Mouse (Mus musculus) small intestine, adult 10 weeks (tissue): ENCODE results near the gene Iqcf1. TPM values are rescaled to one million over a fixed set of nuclear protein-coding genes. Genes with fewer than 3 reads are reported as not detected.

Experiments
- polyA plus RNA-seq: library from polyadenylated mRNA; stranded (reverse); fragments of 350-450 nt; fragmentation: Illumina TruSeq; extraction: RNeasy Lipid Tissue Mini Kit (QIAGEN cat#74804); gene quantifications from one replicate; pipeline ENCODE4 v1.2.3, GENCODE M21; 2014; ENCODE audit warnings: low replicate concordance

Iqcf1 gene
- not detected for polyA plus RNA-seq

GRCm38 (mm10) chr9:106499667-106500066 is at the start of gene Iqcf1:
Gene Iqcf1, plus strand, starts transcription at chr9:106499967.

GRCm38 (mm10) chr9:106453271-106454070 is 46.3 kb upstream of the Iqcf1 start, which contains the start of gene Pcbp4:
Gene Pcbp4, plus strand, starts transcription at chr9:106453291.

GRCm38 (mm10) chr9:106465571-106466200 is 34.1 kb upstream of the Iqcf1 start, which contains the start of gene Gpr62:
Gene Gpr62, minus strand, starts transcription at chr9:106465938.

GRCm38 (mm10) chr9:106475663-106476001 is 24.1 kb upstream of the Iqcf1 start, which contains the start of gene Rrp9:
Gene Rrp9, plus strand, starts transcription at chr9:106475963.

GRCm38 (mm10) chr9:106476924-106477484 is 22.8 kb upstream of the Iqcf1 start, which contains the start of gene Parp3:
Gene Parp3, minus strand, starts transcription at chr9:106476949.

GRCm38 (mm10) chr9:106514273-106514672 is 14.5 kb downstream of the Iqcf1 start, which contains the start of gene Iqcf5:
Gene Iqcf5, plus strand, starts transcription at chr9:106514573.

Other genes starting within 250 kb of the Iqcf1 start
- gene Poc1a, start 218.9 kb upstream of the Iqcf1 start, polyA plus RNA-seq, result 0.37 TPM
- 5.7 TPM for gene Dusp7, start 131.3 kb upstream of the Iqcf1 start, polyA plus RNA-seq
- gene Rpl29, start 70.5 kb upstream of the Iqcf1 start, polyA plus RNA-seq, result 5.7 TPM
- 7.4 TPM for gene Acy1, start 61.6 kb upstream of the Iqcf1 start, polyA plus RNA-seq
- gene Abhd14b, start 52.5 kb upstream of the Iqcf1 start, polyA plus RNA-seq, result 12.4 TPM
- gene Abhd14a, start 52.3 kb upstream of the Iqcf1 start, polyA plus RNA-seq, result 1.6 TPM
- 0.63 TPM for gene Pcbp4, start 46.7 kb upstream of the Iqcf1 start, polyA plus RNA-seq
- not detected for gene Gpr62, start 34.0 kb upstream of the Iqcf1 start, polyA plus RNA-seq
- gene Rrp9, start 24.0 kb upstream of the Iqcf1 start, polyA plus RNA-seq, result not detected
- gene Parp3, start 23.0 kb upstream of the Iqcf1 start, polyA plus RNA-seq, result 5.5 TPM
- gene Iqcf5, start 14.6 kb downstream of the Iqcf1 start, polyA plus RNA-seq, result not detected
- 1.5 TPM for gene Iqcf3, start 61.7 kb downstream of the Iqcf1 start, polyA plus RNA-seq
- gene Iqcf4, start 71.0 kb downstream of the Iqcf1 start, polyA plus RNA-seq, result not detected
- gene Iqcf6, start 126.6 kb downstream of the Iqcf1 start, polyA plus RNA-seq, result not detected
- not detected for gene Grm2, start 156.1 kb downstream of the Iqcf1 start, polyA plus RNA-seq
- 3.5 TPM for gene Tex264, start 186.0 kb downstream of the Iqcf1 start, polyA plus RNA-seq